Mouse (Mus musculus): Measurements from ENCODE around the gene Galnt12. TPM values are rescaled to one million over a fixed set of nuclear protein-coding genes. Genes with fewer than 3 reads are reported as not detected.
A peak's percentile ranks its signal among the peaks of the same experiment; 100 is the strongest.

The Galnt12 gene
- polyA plus RNA-seq, 1 experiment from 2014 or later = 2.9 TPM

- no peak overlapping the region for H3K4me3 ChIP-seq (ENCODE audit: low read depth, low read length)
- no peaks in the 10 kb centered on the region for H3K36me3 ChIP-seq (ENCODE audit: insufficient read depth, low read length)
- WGBS = 69% methylated on average over 3 of the region's 3 CpGs
- no peaks in the 10 kb centered on the region for H3K27me3 ChIP-seq (replicated peaks; ENCODE audit: insufficient read depth, low read length)
- DNase-seq (ENCODE audit: low spot score) (no peak), ATAC-seq (no peak)
- no peak overlapping the region for H3K27ac ChIP-seq (ENCODE audit: low read length)
- H3K9ac ChIP-seq (replicated peaks; ENCODE audit: low read depth) = no peak overlapping the region
- TF ChIP-seq CTCF (IDR thresholded peaks at IDR 0.05) (no peak), EP300 (IDR thresholded peaks at IDR 0.05) (no peak)
- H3K4me2 ChIP-seq (replicated peaks; ENCODE audit: low read depth, low read length) = no peak overlapping the region
- H3K4me1 ChIP-seq (ENCODE audit: insufficient read depth, low read depth, low read length) = peaks cover 14% of the 10 kb centered on the region
- no peaks in the 10 kb centered on the region for H3K9me3 ChIP-seq (ENCODE audit: low read length)
Observed at GRCm38 (mm10) chr4:47140301-47140700, 48.6 kb downstream of the Galnt12 start.

GRCm38 (mm10) chr4:47141444-47142154 is 49.9 kb downstream of the Galnt12 start:
- Histone ChIP-seq H3K36me3 (ENCODE audit: insufficient read depth, low read length) (no peaks in the 10 kb centered on the region), H3K4me3 (ENCODE audit: low read depth, low read length) (no peak overlapping the region), H3K9me3 (ENCODE audit: low read length) (no peaks in the 10 kb centered on the region), H3K9ac (replicated peaks; ENCODE audit: low read depth) (no peak overlapping the region), H3K27me3 (replicated peaks; ENCODE audit: insufficient read depth, low read length) (no peaks in the 10 kb centered on the region), H3K4me2 (replicated peaks; ENCODE audit: low read depth, low read length) (no peak overlapping the region), H3K27ac (ENCODE audit: low read length) (no peak overlapping the region), H3K4me1 (ENCODE audit: insufficient read depth, low read depth, low read length) (peaks cover 14% of the 10 kb centered on the region)
- TF ChIP-seq EP300 (IDR thresholded peaks at IDR 0.05) (no peak), CTCF (IDR thresholded peaks at IDR 0.05) (no peak)
- 77% methylated on average over 10 of the region's 10 CpGs for WGBS
- no peak for ATAC-seq
- DNase-seq (ENCODE audit: low spot score) = no peak

DNA sequence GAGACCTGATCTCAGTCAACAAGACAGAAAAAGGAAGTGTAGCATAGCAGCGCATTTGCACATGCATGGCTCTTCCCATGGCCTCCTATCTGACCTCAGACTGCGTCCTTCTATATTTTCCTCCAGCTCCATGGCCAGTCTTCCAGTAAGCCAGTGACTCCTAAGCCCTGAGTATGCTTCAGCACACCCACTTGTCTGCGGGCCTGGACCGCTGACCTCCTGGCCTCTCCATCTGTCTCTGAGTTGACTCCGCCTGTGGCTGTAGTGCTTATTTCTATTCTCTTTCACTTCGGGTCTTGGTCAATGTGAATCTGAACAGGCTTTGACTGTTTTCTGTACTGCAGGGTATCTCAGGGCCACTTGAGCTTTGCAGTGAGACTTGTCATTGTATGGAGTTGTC is 52.1 kb downstream of the Galnt12 start:
- Histone ChIP-seq H3K9me3 (ENCODE audit: low read length) (no peaks in the 10 kb centered on the region), H3K4me3 (ENCODE audit: low read depth, low read length) (no peak overlapping the region), H3K9ac (replicated peaks; ENCODE audit: low read depth) (no peak overlapping the region), H3K27ac (ENCODE audit: low read length) (no peak overlapping the region), H3K4me2 (replicated peaks; ENCODE audit: low read depth, low read length) (no peak overlapping the region), H3K27me3 (replicated peaks; ENCODE audit: insufficient read depth, low read length) (no peaks in the 10 kb centered on the region), H3K4me1 (ENCODE audit: insufficient read depth, low read depth, low read length) (peaks cover 4% of the 10 kb centered on the region; the same call in 1 of the 2 replicates), H3K36me3 (ENCODE audit: insufficient read depth, low read length) (no peaks in the 10 kb centered on the region)
- DNase-seq (ENCODE audit: low spot score) (no peak), ATAC-seq (no peak)
- no peak for TF ChIP-seq EP300 (IDR thresholded peaks at IDR 0.05)
- no peak for TF ChIP-seq CTCF (IDR thresholded peaks at IDR 0.05)
- 64% methylated on average over 6 of the region's 6 CpGs for WGBS

DNA sequence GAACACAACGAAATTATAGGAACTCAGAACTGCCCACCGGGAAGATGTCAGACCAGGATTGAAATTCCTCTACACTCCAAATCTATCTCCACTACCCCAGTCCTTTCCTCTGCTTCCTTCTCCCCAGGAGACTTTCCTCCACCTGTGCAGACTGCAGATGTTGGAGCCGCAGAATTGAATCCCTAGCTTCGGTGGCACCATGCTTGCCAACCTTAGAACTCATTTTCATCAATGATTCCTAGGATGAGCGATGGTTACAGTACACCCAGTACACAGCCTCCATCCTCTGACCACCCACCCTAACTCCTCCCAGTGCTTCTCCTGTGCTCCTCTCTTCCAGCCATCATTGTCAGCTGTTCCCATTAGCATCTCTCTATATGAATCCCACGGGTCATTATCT is 53.6 kb downstream of the Galnt12 start:
- WGBS = 84% methylated on average over 6 of the region's 6 CpGs

GRCm38 (mm10) chr4:47146561-47146960 is 54.9 kb downstream of the Galnt12 start:
- ATAC-seq = no peak
- TF ChIP-seq CTCF (IDR thresholded peaks at IDR 0.05) = no peak
- no peak for TF ChIP-seq EP300 (IDR thresholded peaks at IDR 0.05)
- 53% methylated on average over 4 of the region's 4 CpGs for WGBS
- H3K9ac ChIP-seq (replicated peaks; ENCODE audit: low read depth) = no peak overlapping the region
- no peak for DNase-seq (ENCODE audit: low spot score)
- no peak overlapping the region for H3K4me3 ChIP-seq (ENCODE audit: low read depth, low read length)
- no peaks in the 10 kb centered on the region for H3K27me3 ChIP-seq (replicated peaks; ENCODE audit: insufficient read depth, low read length)
- H3K4me1 ChIP-seq (ENCODE audit: insufficient read depth, low read depth, low read length) = no peaks in the 10 kb centered on the region; the same call in 1 of the 2 replicates
- no peak overlapping the region for H3K27ac ChIP-seq (ENCODE audit: low read length)
- H3K4me2 ChIP-seq (replicated peaks; ENCODE audit: low read depth, low read length) = no peak overlapping the region
- no peaks in the 10 kb centered on the region for H3K36me3 ChIP-seq (ENCODE audit: insufficient read depth, low read length)
- no peaks in the 10 kb centered on the region for H3K9me3 ChIP-seq (ENCODE audit: low read length)

More for the DNA sequence above, 53.6 kb downstream of the Galnt12 start:
- H3K27ac ChIP-seq (ENCODE audit: low read length) = no peak overlapping the region
- no peak overlapping the region for H3K4me3 ChIP-seq (ENCODE audit: low read depth, low read length)
- DNase-seq (ENCODE audit: low spot score) (no peak), ATAC-seq (no peak)
- no peak overlapping the region for H3K9ac ChIP-seq (replicated peaks; ENCODE audit: low read depth)
- peaks cover under 1% of the 10 kb centered on the region; the same call in 1 of the 2 replicates for H3K4me1 ChIP-seq (ENCODE audit: insufficient read depth, low read depth, low read length)
- no peaks in the 10 kb centered on the region for H3K27me3 ChIP-seq (replicated peaks; ENCODE audit: insufficient read depth, low read length)
- H3K36me3 ChIP-seq (ENCODE audit: insufficient read depth, low read length) = no peaks in the 10 kb centered on the region
- no peaks in the 10 kb centered on the region for H3K9me3 ChIP-seq (ENCODE audit: low read length)
- no peak overlapping the region for H3K4me2 ChIP-seq (replicated peaks; ENCODE audit: low read depth, low read length)
- no peak for TF ChIP-seq CTCF (IDR thresholded peaks at IDR 0.05)
- TF ChIP-seq EP300 (IDR thresholded peaks at IDR 0.05) = no peak

- Histone ChIP-seq H3K27ac (ENCODE audit: low read length) (no peak overlapping the region), H3K9me3 (ENCODE audit: low read length) (no peaks in the 10 kb centered on the region), H3K27me3 (replicated peaks; ENCODE audit: insufficient read depth, low read length) (no peaks in the 10 kb centered on the region), H3K36me3 (ENCODE audit: insufficient read depth, low read length) (no peaks in the 10 kb centered on the region), H3K9ac (replicated peaks; ENCODE audit: low read depth) (no peak overlapping the region), H3K4me1 (ENCODE audit: insufficient read depth, low read depth, low read length) (peaks cover 7% of the 10 kb centered on the region; the same call in 1 of the 2 replicates), H3K4me2 (replicated peaks; ENCODE audit: low read depth, low read length) (no peak overlapping the region), H3K4me3 (ENCODE audit: low read depth, low read length) (no peak overlapping the region)
- ATAC-seq (no peak), DNase-seq (ENCODE audit: low spot score) (peak; percentile 23)
- TF ChIP-seq EP300 (IDR thresholded peaks at IDR 0.05) (no peak), CTCF (IDR thresholded peaks at IDR 0.05) (no peak)
- 26% methylated on average over 3 of the region's 3 CpGs for WGBS
Observed at GRCm38 (mm10) chr4:47149963-47150362, 58.3 kb downstream of the Galnt12 start.
